Mouse (Mus musculus): Measurements from ENCODE around the gene Gnaq. TPM values are rescaled to one million over a fixed set of nuclear protein-coding genes. Genes with fewer than 3 reads are reported as not detected.

The Gnaq gene
- polyA plus RNA-seq, 1 experiment from 2014 or later, result 54.1 TPM

DNA sequence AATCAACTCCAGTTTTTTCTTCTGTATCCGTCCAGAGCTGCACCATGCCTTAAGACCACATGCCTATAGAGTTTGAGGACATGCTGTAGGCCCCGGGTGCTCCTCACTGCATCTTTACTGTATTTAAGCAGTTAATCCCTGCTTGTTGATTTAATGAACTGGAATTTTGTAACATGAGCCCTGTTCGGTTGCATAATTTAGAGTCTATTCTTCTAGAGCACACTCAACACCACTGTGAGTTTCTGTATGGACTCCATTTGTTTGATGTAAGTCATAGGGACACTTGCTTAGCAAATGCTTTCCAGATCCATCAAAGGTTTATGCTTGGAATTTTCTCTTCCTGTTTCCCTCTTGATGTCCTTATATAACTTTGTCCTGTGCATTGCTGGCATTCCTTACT is 2.2 kb upstream of the Gnaq start:
- H3K4me3 ChIP-seq, result no peak overlapping the region
- no peak for ATAC-seq (ENCODE audit: low FRiP score, low read depth)
- no peaks in the 10 kb centered on the region for H3K9me3 ChIP-seq
- H3K36me3 ChIP-seq, result no peaks in the 10 kb centered on the region
- peaks cover 16% of the 10 kb centered on the region for H3K4me1 ChIP-seq
- H3K27me3 ChIP-seq (replicated peaks), result no peaks in the 10 kb centered on the region
- H3K27ac ChIP-seq, result no peak overlapping the region
- H3K9ac ChIP-seq, result no peak overlapping the region
- no peak overlapping the region for H3K4me2 ChIP-seq (replicated peaks)
- WGBS, result 63% methylated on average over 3 of the region's 3 CpGs

DNA sequence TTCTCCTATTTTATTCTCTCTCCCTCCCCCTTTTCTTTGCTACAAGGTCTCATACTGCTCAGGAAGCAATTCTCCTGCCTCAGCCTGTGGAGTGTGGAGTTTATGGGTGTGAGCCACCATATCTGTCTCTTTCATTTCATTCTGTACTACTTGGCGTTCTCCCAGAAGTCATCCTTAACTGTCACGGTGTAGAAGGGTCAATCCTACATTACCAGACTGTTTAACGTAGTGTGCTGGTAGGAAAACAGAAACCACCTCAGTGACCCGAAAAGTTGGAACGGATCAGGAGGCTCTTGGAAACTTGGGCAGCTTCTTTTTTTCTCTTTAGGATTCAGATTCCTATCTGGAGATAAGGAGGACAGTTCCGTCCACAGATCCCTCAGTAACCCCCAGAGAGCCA is 800 bp upstream of the Gnaq start:
- peak overlapping the region; percentile 98 for H3K27ac ChIP-seq
- H3K4me3 ChIP-seq, result peak overlapping the region; percentile 96
- no peaks in the 10 kb centered on the region for H3K27me3 ChIP-seq (replicated peaks)
- no peaks in the 10 kb centered on the region for H3K36me3 ChIP-seq
- peaks cover 22% of the 10 kb centered on the region for H3K4me1 ChIP-seq
- peak overlapping the region; percentile 98 for H3K9ac ChIP-seq
- peak overlapping the region; percentile 67 for H3K4me2 ChIP-seq (replicated peaks)
- peak; percentile 3; the same call in 1 of the 2 replicates for ATAC-seq (ENCODE audit: low FRiP score, low read depth)
- no peaks in the 10 kb centered on the region for H3K9me3 ChIP-seq
- 12% methylated on average over 6 of the region's 6 CpGs for WGBS

DNA sequence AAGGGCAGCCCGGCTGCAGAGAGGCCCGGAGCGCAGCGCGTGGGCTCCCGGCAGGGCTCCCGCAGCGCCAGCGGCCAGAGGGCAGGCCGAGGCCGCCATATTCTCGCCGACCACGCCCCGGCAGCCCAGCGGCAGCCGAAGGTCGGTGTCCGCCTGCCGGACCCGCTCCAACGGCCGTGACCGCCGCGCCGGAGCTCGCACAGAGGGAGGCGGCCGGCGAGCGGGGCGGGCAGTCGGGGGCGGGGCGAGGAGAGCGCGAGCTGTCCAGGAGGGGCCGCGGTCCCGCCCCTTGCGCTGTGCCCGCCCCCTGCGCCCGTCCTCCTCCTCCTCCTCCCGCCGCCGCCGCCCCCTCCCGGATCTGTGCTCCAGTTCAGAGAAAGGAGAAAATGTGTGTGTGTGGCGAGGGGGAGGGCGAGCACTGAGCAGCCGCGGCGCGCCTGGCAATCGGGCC is 266 bp upstream of the Gnaq start:
- WGBS, result under 1% methylated on average over 31 of the region's 57 CpGs

DNA sequence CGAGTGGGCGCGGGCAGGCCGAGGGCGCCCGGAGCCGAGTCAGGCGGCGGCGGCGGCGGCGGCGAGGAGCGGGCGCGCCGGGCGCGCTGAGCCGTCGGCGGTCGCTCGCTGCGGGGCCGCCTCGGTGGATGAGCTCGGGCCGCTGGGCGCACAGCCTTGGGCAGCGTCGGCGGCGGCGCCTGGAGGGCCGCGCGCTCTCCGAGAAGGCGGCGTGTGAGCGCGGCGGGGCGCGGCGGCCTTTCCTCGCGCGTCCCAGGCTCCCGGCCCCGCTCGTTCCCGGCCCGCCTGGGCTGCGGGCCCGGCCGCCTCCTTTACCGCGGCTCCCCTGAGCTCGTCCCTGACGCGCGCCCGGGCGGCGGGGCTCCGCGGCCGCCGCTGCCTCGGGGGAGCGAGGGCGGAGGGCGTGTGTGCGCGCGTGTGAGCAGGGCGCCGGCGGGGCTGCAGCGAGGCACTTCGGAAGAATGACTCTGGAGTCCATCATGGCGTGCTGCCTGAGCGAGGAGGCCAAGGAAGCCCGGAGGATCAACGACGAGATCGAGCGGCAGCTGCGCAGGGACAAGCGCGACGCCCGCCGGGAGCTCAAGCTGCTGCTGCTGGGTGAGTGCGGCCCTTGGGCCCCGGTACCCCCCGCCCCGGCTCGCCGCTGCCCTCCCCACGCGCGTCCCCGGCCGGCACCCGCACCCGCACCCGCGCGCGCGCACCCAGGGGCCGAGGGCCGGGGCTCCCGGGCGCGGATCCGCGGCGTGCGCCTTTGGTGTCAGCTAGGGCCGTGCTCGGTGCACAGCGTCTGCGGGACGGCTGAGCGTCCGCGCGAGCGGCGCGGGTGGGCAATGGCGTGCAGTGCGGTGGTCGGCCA is 462 bp downstream of the Gnaq start:
- under 1% methylated on average over 131 of the region's 139 CpGs for WGBS
- peak overlapping the region; percentile 96 for H3K4me3 ChIP-seq
- H3K4me2 ChIP-seq (replicated peaks), result peak overlapping the region; percentile 67
- no peaks in the 10 kb centered on the region for H3K36me3 ChIP-seq
- peak overlapping the region; percentile 98 for H3K9ac ChIP-seq
- ATAC-seq (ENCODE audit: low FRiP score, low read depth), result peak; percentile 69
- peak overlapping the region; percentile 98 for H3K27ac ChIP-seq
- peaks cover 33% of the 10 kb centered on the region for H3K4me1 ChIP-seq
- H3K27me3 ChIP-seq (replicated peaks), result no peaks in the 10 kb centered on the region
- no peaks in the 10 kb centered on the region for H3K9me3 ChIP-seq

More for the DNA sequence above, 266 bp upstream of the Gnaq start:
- H3K27ac ChIP-seq, result peak overlapping the region; percentile 98
- no peaks in the 10 kb centered on the region for H3K27me3 ChIP-seq (replicated peaks)
- H3K4me1 ChIP-seq, result peaks cover 26% of the 10 kb centered on the region
- peak overlapping the region; percentile 96 for H3K4me3 ChIP-seq
- H3K36me3 ChIP-seq, result no peaks in the 10 kb centered on the region
- H3K9me3 ChIP-seq, result no peaks in the 10 kb centered on the region
- ATAC-seq (ENCODE audit: low FRiP score, low read depth), result peak; percentile 90
- peak overlapping the region; percentile 98 for H3K9ac ChIP-seq
- peak overlapping the region; percentile 67 for H3K4me2 ChIP-seq (replicated peaks)

DNA sequence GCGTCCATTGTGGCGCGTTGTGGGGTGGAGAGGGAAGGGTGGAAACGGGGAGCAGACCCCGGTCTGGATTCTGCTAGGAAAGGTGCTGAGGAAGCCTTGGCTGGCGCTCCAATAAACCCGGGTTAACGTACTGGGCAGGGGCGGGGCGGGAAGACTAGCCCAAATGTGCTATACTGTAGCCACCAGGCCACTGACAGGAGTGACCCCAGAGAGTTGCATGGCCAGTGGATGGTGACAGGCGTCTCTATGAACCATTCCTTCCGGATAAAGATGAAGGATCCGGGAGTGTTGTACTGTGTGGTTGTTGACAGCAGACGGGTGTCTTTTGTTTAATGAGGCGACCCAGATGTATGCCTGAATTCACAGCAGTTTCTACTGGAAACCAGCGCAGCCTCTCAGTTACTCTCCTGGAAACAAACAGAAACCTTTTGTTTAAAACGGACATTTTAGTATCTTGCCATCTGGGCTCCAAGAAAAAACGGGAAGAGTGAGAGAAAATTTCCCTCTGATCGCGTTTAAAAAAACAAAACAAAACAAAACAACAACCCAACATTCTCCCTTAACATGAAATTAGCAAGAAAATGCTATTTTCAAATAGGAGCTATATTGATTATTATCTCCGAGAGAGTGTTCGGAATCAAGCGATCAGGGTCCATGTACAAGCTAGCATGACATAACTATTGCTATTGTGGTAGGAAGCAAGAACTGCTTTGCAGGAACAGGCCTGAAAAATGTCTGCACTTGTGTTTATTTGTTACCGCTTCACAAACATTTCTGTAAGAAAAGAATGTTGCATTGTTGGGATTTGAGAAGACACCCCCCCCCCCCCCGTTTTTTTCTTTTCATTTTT is 1.3 kb downstream of the Gnaq start:
- H3K27me3 ChIP-seq (replicated peaks), result no peaks in the 10 kb centered on the region
- H3K9me3 ChIP-seq, result no peaks in the 10 kb centered on the region
- peak; percentile 31 for ATAC-seq (ENCODE audit: low FRiP score, low read depth)
- H3K4me2 ChIP-seq (replicated peaks), result peak overlapping the region; percentile 67
- H3K36me3 ChIP-seq, result no peaks in the 10 kb centered on the region
- H3K9ac ChIP-seq, result peak overlapping the region; percentile 98
- WGBS, result 14% methylated on average over 25 of the region's 25 CpGs
- H3K4me1 ChIP-seq, result peaks cover 41% of the 10 kb centered on the region
- peak overlapping the region; percentile 96 for H3K4me3 ChIP-seq
- H3K27ac ChIP-seq, result peak overlapping the region; percentile 98

DNA sequence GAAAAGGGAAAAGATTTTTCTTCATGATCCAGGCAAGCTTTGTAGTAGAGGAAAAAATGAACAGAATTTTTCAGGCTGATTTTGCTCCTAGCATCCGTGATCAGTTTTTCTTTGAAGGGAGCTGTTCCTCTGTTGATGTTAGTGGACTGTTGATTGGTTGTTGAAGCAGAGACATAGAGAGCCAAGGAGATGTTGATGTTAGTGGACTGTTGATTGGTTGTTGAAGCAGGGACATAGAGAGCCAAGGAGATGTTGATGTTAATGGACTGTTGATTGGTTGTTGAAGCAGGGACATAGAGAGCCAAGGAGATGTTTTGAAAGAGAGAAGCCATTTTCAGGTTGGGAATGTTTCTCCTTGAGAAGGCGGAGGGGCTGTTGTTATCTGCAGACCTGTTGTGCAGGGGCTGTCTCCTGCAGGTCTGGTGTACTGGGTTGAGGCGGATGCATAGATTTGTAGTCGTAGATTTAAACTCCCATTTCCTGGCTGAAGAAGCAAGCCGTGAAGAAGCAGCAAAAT is 5.5 kb downstream of the Gnaq start:
- no peak for ATAC-seq (ENCODE audit: low FRiP score, low read depth)
- peaks cover 3% of the 10 kb centered on the region; the same call in 1 of the 2 replicates for H3K36me3 ChIP-seq
- H3K9ac ChIP-seq, result 0 out of 2 replicates have a peak overlapping the region, but pooled peaks have one; percentile 13
- no peak overlapping the region for H3K4me3 ChIP-seq
- H3K4me1 ChIP-seq, result peaks cover 57% of the 10 kb centered on the region
- H3K9me3 ChIP-seq, result no peaks in the 10 kb centered on the region
- H3K27ac ChIP-seq, result no peak overlapping the region
- H3K27me3 ChIP-seq (replicated peaks), result no peaks in the 10 kb centered on the region
- WGBS, result 77% methylated on average over 5 of the region's 5 CpGs
- H3K4me2 ChIP-seq (replicated peaks), result peak overlapping the region; percentile 27; the same call in 1 of the 2 replicates

DNA sequence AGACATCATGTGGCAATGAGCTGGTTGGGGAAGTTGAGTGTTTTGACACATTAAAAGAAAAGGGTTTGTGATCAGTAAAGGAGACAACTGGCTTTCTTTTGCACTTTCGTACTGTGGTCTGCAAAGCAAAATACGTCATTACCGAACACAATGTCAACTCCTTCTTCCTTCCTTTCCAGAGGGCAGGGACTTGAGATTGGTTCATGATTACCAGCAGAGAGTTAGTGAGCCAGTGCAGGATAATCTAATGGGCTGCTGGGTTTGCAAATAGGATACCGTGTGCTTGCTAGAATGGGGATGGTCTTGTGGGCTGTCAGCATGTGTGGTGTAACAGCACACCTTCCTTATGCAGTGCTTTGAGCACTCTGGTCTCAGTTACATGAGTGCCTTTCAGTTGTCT is 8.1 kb downstream of the Gnaq start:
- no peaks in the 10 kb centered on the region for H3K9me3 ChIP-seq
- no peak overlapping the region for H3K4me3 ChIP-seq
- peaks cover 3% of the 10 kb centered on the region; the same call in 1 of the 2 replicates for H3K36me3 ChIP-seq
- H3K27me3 ChIP-seq (replicated peaks), result no peaks in the 10 kb centered on the region
- H3K4me2 ChIP-seq (replicated peaks), result no peak overlapping the region
- H3K9ac ChIP-seq, result no peak overlapping the region
- H3K4me1 ChIP-seq, result peaks cover 49% of the 10 kb centered on the region
- ATAC-seq (ENCODE audit: low FRiP score, low read depth), result no peak
- H3K27ac ChIP-seq, result no peak overlapping the region
- WGBS, result 68% methylated on average over 4 of the region's 4 CpGs

- peaks cover 44% of the 10 kb centered on the region for H3K4me1 ChIP-seq
- H3K36me3 ChIP-seq, result peaks cover 3% of the 10 kb centered on the region; the same call in 1 of the 2 replicates
- no peak overlapping the region for H3K4me2 ChIP-seq (replicated peaks)
- no peak overlapping the region for H3K27ac ChIP-seq
- no peaks in the 10 kb centered on the region for H3K9me3 ChIP-seq
- no peak for ATAC-seq (ENCODE audit: low FRiP score, low read depth)
- WGBS, result 78% methylated on average over 4 of the region's 4 CpGs
- H3K9ac ChIP-seq, result no peak overlapping the region
- no peaks in the 10 kb centered on the region for H3K27me3 ChIP-seq (replicated peaks)
- H3K4me3 ChIP-seq, result no peak overlapping the region
Measured at GRCm38 (mm10) chr19:16141857-16142256, 9.2 kb downstream of the Gnaq start.

DNA sequence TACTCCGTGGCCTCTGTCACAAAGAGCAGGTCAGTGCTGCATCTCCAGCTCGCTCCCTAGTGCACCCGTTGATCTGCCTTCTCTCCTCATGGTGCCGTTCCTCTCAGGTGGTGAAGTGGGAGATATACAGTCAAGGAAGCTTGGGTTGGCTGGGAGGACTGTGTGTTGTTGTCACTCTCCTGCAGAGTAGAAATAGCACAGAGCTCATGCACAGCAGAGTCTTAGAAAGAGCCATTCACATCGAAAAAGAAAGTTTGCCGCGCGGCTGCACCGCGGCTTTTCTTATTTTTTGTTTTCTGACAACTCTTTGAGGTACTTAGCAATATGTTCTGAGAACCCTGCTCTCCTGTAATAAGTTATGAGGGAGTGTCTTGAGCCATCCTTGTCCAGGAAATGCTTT is 10.4 kb downstream of the Gnaq start:
- peaks cover 38% of the 10 kb centered on the region for H3K4me1 ChIP-seq

GRCm38 (mm10) chr19:16147446-16147845 is 14.8 kb downstream of the Gnaq start:
- Histone ChIP-seq H3K9ac (no peak overlapping the region), H3K36me3 (peaks cover 3% of the 10 kb centered on the region; the same call in 1 of the 2 replicates), H3K4me2 (replicated peaks) (no peak overlapping the region), H3K9me3 (no peaks in the 10 kb centered on the region), H3K27ac (no peak overlapping the region), H3K27me3 (replicated peaks) (no peaks in the 10 kb centered on the region), H3K4me1 (0 out of 2 replicates have a peak, but pooled peaks cover 3% of the 10 kb centered on the region), H3K4me3 (no peak overlapping the region)
- 90% methylated on average over 6 of the region's 6 CpGs for WGBS
- no peak for ATAC-seq (ENCODE audit: low FRiP score, low read depth)

More for the DNA sequence above, 10.4 kb downstream of the Gnaq start:
- WGBS, result 96% methylated on average over 10 of the region's 10 CpGs
- Histone ChIP-seq H3K36me3 (peaks cover 3% of the 10 kb centered on the region; the same call in 1 of the 2 replicates), H3K4me3 (no peak overlapping the region), H3K27ac (no peak overlapping the region), H3K9me3 (no peaks in the 10 kb centered on the region), H3K9ac (no peak overlapping the region), H3K27me3 (replicated peaks) (no peaks in the 10 kb centered on the region), H3K4me2 (replicated peaks) (no peak overlapping the region)
- no peak for ATAC-seq (ENCODE audit: low FRiP score, low read depth)

- no peak for ATAC-seq (ENCODE audit: low FRiP score, low read depth)
- Histone ChIP-seq H3K9me3 (no peaks in the 10 kb centered on the region), H3K27ac (no peak overlapping the region), H3K36me3 (no peaks in the 10 kb centered on the region), H3K4me1 (0 out of 2 replicates have a peak, but pooled peaks cover 3% of the 10 kb centered on the region), H3K27me3 (replicated peaks) (no peaks in the 10 kb centered on the region), H3K4me2 (replicated peaks) (no peak overlapping the region), H3K4me3 (no peak overlapping the region), H3K9ac (no peak overlapping the region)
- 98% methylated on average over 1 of the region's 1 CpGs for WGBS
Measured at GRCm38 (mm10) chr19:16149094-16149493, 16.5 kb downstream of the Gnaq start.

DNA sequence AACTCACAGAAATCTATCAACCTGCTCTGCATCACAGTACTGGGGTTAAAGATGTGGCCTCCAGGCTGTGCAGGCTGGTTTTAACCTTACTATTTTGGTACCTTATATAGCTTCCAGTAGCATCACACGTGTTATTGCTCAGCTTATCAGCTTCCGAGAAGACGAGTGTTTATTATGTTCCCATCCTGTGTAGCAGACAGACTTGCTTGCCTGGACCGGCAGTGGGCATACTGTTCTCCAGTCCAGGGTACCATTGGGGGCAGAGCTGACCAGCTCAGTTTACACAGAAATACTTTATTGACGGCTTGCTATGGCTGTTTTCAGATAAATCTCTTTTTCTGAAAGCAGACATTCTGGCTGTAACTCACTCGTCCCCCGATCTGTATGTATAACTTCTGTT is 17.7 kb downstream of the Gnaq start:
- H3K27ac ChIP-seq, result no peak overlapping the region
- H3K4me3 ChIP-seq, result no peak overlapping the region
- no peaks in the 10 kb centered on the region for H3K36me3 ChIP-seq
- H3K4me2 ChIP-seq (replicated peaks), result no peak overlapping the region
- WGBS, result 88% methylated on average over 7 of the region's 7 CpGs
- H3K4me1 ChIP-seq, result 0 out of 2 replicates have a peak, but pooled peaks cover 3% of the 10 kb centered on the region
- H3K27me3 ChIP-seq (replicated peaks), result no peaks in the 10 kb centered on the region
- no peak for ATAC-seq (ENCODE audit: low FRiP score, low read depth)
- no peaks in the 10 kb centered on the region for H3K9me3 ChIP-seq
- no peak overlapping the region for H3K9ac ChIP-seq

Measured in neural tube, embryonic 12.5 days (tissue).